Mouse (Mus musculus) fat pad, adult 2 months (tissue): ENCODE data around the gene Gm49320.
A peak's percentile ranks its signal among the peaks of the same experiment; 100 is the strongest.

ENCODE experiments used
- DNase-seq: peaks from one replicate; pipeline ENCODE4 v3.0.0-alpha.2; 2011; ENCODE audit warnings: low read depth, low spot score; ENCODE audit errors: extremely low read depth

The Gm49320 gene

GRCm38 (mm10) chr8:4238434-4239192, at the start of gene Gm49320, which contains the start of gene Map2k7:
Gene Gm49320 (plus strand): TSS chr8:4238865.
Gene Map2k7 (plus strand): TSS chr8:4238740.
- DNase-seq, result peak; percentile 46

DNA sequence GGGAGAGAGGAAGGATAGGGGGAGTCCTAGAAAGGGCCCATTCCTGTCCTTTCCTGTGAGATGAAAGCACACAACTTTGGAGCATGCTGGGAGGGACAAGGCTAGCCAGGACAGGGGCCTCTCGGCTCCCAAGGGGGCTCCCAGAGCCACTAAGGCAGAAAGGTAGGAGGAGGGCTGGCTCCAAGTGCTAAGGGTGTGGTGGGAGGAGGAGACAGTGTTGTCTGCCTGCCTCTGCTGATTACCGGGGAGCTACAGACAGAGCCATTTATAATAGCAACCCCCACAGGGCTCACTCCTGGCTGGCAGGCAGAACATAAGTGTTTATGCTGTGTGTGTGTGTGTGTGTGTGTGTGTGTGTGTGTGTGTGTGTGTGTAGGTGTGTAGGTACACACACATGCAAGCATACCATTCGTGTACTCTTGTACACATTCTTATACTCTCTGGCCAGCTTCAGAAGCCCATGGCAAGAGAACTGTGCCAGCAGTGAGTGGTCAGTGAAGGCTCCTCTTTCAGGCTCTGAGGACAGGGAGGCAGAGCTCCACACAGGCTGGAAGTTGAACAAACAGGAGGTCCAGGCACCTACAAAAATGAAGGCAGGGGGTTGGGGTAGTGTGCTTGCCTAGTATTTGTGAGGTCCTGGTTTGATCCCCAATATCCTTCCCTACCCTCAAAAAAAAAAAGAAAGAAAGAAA, 49.5 kb upstream of the Gm49320 start:
- no peak for DNase-seq

- DNase-seq, result no peak
Observed at GRCm38 (mm10) chr8:4192305-4192704, 46.4 kb upstream of the Gm49320 start.

GRCm38 (mm10) chr8:4192807-4193587, 45.7 kb upstream of the Gm49320 start:
- DNase-seq, result no peak

DNA sequence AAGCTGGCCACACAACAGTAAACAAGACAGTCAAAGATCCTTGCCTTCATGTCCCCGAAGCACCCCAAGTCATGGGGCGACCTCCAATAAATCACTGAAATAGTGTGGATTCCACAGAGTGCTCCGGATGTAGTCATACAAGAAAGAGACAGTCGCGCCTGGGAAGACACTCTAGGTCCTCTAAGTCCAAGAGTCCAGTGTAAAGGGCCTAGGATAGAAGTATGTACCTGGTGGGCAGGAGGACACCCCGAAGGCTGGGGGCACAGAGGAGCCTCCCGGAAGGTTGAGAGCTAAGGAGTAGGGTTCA, 45.1 kb upstream of the Gm49320 start:
- DNase-seq, result no peak

GRCm38 (mm10) chr8:4201321-4201720, 37.3 kb upstream of the Gm49320 start:
- no peak for DNase-seq

GRCm38 (mm10) chr8:4205246-4206123, 33.2 kb upstream of the Gm49320 start:
- no peak for DNase-seq

DNA sequence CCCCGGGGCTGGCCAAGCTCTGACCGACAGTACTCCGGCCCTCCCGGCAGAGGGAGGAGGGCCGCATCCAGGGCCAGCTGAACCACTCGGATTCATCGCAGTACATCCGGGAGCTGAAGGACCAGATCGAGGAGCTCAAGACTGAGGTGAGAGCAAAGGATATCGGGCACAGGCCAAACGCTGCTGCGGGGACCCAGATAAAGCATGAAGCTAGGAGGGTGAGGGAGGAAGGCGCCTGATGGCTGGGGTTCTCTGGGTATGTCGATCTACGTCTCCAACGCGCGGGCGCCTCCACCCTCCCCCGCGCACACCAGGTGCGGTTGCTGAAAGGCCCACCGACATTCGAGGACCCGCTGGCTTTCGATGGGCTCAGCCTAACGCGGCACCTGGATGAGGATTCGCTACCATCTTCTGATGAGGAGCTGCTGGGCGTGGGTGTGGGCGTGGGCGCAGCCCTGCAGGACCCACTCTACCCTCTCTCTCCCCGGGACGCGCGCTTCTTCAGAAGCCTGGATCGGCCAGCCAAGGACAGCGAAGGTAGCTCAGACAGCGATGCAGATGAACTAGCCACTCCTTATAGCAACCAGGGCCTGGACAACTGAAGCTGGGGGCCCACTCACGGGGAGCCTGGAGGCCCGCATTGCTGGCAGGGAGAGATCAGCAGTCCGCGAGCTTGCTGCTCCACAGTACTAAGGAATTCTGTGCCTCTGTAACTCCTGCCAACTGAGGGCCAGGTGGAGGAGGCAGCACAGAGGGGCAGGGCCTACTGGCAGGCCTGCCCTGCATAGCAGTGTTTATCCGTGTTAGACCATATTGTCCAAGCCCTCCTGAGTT, 32.3 kb upstream of the Gm49320 start:
- no peak for DNase-seq

DNA sequence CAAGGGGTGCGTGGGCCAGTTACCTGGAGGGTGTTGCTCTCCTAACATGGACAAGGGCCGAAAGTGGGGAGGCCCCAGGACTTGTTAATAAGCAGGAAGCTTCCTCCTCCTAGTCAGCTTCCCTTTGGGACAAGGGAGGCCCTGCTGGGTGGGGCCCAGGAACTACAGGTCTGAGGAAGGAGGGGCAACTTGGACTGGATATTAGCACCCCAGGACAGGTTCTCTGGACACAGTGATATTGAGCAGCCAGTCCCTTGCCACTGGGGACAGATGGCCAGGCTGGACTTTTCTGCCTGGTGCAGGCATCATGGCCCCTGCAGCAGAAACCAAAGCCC, 31.7 kb upstream of the Gm49320 start:
- DNase-seq, result no peak

GRCm38 (mm10) chr8:4211097-4211496, 27.6 kb upstream of the Gm49320 start:
- DNase-seq, result no peak

DNA sequence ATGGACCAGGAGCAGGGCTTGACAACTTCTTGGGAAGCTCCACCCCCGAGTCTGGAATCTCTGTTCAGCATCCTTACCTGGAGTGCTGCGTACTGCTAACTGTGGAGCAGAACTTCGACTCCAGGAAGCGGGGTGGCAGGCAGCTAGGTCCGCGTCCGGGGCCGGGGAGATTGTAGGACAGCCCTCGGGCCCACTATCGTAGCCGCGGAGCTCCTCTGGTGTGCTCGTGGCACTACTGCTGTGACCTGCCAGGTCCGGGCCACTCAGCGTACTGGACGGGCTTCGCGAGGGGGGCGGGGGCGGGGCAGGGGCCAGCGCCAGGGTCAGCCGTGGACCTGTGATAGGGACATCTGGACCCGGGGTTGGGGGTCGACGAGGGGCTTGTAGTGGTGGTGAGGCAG, 25.9 kb upstream of the Gm49320 start:
- no peak for DNase-seq

DNA sequence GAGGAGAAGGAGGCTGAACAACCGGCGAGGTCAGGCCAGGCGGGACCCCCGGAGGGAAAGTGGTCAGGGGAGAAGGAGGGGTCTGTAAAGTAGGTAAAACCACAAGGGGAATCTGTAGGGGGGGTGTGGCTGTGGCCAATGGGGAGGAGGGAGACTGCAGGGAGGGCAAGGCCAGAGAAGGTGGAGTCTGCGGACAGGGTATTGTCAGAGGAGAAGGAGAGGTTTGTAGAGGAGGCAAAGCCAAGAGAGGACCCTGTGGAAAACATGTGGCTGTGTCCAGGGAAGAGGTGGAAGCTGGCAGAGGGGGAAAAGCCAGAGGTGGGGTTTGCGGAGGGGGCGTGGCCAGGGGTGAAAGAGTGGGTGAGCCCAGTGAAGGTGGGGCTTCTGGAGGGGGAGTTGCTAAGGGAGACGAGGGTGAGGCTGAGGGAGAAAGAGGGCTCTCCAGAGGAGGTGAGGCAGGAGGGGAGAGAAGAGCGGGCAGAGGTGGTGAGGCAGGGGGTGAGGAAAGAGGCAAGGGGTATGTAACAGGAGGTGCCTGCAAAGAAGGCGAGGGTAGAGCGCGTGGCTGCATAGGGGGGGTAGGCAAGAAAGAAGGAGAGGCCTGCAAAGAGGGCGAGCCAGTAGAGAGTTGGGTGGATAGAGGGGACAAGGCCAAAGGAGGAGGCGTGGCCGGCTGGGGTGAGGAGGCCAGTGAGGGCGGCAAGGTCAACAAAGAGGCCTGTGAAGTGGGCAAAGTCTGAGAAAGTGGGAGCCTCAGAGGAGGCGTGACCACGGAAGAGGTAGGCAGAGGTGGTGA, 25.3 kb upstream of the Gm49320 start:
- no peak for DNase-seq

GRCm38 (mm10) chr8:4214006-4214980, 24.4 kb upstream of the Gm49320 start:
- DNase-seq, result no peak

GRCm38 (mm10) chr8:4216296-4216695, 22.4 kb upstream of the Gm49320 start:
- DNase-seq, result no peak

DNA sequence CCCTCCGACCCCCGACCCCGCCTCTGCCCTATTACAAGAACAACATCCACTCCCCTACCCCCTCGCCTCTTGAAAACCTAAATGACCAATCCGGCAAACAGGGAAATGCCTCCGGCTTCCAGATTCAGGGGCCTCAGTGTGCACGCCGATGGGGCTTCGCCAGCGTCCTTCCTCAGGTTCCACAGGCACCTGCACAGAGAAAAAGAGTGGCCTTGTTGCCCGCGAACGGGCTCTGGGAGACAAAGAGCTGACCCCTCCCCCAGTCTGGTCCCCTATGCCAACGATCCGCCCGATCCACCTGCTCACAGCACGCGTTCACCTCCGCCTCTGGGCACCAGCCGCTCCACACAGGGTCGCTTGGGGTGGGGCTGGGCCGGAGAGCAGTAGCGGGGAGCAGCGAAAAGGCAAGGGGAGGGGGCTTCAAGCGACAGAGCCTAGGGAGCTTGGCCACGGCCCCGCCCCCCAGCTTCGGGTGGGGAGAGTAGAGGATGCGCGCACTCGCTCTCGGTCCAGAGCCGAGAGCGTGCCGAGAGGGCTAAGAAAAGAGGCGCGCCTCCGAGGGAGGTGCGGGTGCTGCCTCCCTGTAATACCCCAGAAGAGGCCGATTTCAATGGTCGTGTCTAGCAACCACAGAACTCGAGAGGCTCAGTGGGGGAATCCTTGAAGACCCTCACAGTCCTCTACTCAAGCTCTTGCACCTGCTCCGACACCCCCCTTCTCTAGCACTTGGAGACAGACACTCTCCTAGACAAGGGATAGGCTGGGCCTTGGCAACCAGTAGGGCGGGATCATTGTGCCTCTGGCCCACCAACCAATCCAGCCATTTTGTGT, 21.7 kb upstream of the Gm49320 start, which contains the start of gene Prr36:
Gene Prr36 (minus strand): TSS at position 669 of the 831 bp plus-strand sequence.
- no peak for DNase-seq

DNA sequence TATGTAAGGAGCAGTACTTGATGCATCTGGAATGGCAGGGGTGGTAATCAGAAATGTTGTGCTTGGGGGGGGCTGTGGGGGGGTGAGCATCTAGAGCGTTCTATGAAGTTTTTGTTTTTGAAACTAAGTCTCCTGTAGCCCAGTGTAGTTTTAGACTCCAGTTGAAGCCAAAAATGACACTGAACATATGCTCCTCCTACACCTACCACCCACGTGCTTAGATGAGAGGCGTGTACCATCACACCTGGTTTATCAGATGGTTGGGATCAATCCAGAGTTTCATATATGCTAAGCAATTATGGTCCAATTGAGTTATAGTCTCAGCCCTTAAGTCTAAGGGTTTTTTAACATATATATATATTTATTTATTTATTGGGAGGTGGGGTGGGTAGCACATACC, 19.0 kb upstream of the Gm49320 start:
- no peak for DNase-seq

GRCm38 (mm10) chr8:4222059-4222458, 16.6 kb upstream of the Gm49320 start:
- no peak for DNase-seq
